Mouse (Mus musculus): Measurements from ENCODE around the gene Rph3al.

The Rph3al gene

DNA sequence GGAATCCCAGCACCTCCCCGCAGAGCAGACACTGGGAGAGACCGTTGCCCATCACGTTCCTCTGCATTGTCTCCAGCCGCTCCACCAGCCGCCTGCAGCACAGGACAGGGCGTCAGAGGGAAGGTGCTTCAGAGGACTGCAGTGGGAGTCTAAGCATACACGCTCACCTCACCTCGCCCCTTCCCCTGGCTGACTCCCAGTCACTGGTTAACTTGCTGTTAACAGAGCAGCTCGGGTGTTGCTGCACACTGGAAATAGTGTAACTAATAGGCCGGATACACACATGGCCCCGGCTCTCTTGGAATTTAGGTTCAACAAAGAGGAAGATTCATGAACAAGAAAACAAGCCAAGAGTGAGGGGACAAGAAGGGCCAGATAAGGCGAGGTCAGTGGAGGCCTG, 31.7 kb downstream of the Rph3al start:
- DNase-seq (ENCODE audit: low spot score) = no peak

DNA sequence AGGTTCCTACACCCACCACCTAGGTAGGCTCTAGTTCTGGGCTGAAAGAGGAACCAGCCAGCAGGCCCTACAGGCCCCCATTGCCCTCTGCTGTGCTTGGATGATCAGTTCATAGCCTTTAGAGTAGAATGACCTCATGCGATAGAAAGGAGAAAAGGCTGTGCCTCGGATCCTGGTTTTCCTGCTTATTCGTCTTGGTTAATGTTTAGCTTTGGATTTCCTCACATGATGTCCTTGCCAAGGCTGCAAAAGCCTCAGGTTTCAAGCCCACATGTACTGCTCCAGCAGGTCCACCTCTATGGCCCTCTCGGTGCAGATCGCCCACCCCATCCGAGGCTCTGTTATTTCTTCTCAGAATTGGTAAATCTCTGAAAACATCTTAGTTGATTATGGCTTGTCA, 33.2 kb downstream of the Rph3al start:
- DNase-seq (ENCODE audit: low spot score) = no peak

DNA sequence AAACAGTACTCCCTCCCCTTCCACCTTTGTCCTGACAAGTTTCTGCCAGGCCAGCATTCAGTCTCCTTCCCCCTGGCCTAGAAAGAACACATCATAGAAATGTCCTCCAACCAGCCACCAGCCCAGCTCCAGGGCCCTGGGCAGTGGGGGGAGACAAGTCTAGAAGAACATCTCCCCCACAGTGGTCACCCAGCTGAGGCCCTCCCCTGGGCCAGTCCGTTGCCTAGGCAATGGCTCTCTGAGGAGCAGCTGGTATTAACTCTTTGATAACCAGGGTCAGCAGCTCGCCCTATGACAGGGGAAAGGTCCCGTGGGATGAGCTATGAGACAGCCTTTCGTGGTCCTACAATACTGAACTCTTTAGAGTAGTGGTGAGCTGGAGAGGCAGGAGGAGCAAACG, 33.7 kb downstream of the Rph3al start:
- DNase-seq (ENCODE audit: low spot score) = peak; percentile 51

DNA sequence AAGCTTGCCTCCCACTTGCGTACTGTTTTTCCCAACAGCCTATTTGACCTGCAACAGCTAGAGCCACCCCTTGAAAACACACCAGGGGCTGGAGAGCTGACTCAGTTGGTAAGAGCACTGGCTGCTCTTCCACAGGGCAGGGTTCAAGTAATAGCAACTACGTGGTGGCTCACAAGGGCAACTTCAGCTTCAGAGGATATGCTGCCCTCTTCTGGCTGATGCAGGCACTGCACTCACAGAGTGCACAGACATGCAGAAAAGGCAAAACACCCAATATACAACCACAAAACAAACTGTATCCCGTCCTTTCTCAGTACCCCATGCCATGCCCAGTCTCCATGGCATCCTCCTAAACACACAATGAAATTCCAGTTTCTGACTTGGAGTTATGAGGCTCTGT, 34.7 kb downstream of the Rph3al start:
- no peak for DNase-seq (ENCODE audit: low spot score)

DNA sequence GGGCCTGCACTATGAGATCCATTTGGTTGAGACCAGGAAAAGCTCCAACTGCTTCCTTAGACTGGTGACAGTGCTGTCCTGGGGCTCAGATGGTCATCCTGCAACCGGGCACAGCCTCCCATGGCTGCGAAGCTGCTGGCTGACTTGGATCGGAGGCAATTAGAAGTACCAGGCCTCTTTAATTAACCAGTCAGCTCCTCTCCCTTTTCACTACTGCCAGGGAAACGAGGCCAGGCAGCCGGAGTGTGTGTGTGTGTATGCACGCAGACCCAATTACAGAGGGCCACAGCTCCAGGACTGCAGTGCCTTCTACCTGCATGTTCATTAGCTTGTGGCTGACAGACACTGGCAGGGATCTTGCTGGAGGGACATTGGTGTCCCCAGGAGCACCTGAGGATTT, 36.9 kb downstream of the Rph3al start:
- peak; percentile 62 for DNase-seq (ENCODE audit: low spot score)

DNA sequence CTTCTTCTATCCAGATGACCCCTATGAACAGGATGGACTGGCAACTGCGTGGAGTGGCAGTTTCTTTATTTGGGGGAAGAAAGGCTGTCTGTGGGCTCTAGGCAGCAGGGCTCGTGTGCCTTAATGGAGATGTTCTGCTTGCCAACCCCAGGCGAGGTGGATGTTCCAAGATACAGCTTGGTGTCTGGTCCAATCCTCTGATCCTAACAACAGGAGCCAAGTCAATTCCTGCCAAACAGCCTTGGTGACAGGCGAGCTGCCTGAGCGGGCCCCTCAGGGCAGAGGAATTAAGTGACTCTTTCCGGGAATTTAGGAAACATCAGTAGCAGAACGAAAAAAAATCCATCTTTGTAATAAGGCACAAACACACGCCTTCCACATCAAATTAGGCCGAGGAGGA, 38.6 kb downstream of the Rph3al start:
- DNase-seq (ENCODE audit: low spot score) = no peak

DNA sequence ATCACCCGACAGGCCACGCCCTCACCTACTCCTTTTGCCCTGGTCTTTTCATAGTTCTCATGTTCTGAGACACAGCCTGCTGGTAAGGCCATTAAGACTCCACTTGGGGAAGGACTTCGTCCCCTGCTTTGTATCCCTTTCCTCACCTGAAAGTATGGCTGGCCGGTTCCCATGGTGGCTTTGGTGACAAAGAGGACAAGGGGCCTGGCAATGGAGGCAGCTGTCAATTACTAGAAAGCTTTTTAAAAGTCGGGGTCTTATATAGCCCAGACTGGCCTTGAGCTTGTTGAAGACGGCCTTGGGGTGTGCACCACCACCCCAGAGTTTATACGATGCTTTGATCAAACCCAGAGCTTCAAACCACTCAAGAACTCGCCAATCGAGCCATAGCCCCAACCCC, 39.7 kb downstream of the Rph3al start:
- DNase-seq (ENCODE audit: low spot score) = no peak

DNA sequence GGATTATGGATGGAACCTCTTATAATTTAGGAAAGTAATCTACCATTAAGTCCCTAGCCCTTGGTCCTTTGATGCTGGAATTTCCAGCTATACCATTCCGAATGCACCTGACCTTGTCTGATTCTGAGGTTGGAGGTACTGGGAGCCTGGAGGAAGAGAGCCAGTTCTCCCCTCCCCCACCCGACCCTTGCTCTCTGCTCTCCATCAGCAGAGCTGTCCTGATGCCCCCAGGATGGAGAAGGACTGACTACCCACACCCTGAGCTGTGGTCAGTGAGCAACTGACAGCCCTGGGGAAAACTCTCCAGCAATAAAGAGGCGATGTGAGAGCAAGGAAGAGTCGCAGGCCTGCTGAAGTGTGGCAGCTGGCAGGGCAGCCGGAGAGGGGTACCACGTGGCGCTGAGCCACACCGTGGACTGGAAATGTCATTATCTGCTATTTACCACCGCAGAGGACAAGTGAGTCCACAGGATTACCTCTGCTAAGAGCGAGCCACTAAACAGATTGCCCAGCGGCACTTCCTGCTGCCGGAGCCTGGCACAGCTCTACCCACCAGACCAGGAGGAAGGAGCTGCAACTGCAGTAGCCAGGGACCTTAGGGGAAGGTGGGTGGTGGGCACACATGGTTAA, 43.3 kb downstream of the Rph3al start:
- no peak for DNase-seq (ENCODE audit: low spot score)

DNA sequence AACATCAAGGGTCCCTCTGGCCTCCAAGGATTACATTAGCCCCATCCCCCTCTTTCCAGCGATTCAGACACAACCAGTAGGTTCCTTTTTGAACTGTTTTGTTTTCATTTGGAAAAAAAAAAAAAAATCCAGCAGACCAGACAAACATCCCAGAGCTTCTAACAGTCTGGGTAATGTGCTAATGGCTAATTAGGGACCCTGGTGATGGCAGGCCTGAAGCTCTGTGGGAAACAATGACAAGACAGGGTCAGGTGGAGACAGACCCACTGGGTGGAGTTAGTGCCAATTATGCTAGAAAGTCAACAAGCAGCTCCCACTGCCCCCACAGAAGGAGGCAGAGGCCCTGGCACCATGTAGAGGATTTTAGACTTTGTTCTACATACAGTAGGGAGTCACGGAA, 44.3 kb downstream of the Rph3al start:
- DNase-seq (ENCODE audit: low spot score) = no peak

DNA sequence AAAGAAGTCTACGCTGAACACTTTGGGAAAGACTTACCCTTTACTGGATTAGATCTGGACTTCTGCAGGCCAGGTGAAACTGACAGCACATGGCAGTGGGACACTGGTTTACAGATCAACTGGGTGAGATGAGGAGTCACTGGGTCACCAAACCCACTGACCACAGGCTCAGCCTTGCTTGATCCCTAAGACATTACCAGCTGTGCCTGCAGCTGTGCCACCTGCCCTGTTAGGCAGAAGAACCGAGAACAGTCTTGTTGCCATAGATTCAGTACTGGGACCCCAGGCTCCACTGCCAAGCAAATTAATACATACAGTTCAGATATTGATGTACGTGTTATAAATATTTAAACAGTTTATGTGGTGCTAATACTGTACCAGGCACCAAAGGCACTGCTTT, 50.9 kb downstream of the Rph3al start:
- no peak for DNase-seq (ENCODE audit: low spot score)

DNA sequence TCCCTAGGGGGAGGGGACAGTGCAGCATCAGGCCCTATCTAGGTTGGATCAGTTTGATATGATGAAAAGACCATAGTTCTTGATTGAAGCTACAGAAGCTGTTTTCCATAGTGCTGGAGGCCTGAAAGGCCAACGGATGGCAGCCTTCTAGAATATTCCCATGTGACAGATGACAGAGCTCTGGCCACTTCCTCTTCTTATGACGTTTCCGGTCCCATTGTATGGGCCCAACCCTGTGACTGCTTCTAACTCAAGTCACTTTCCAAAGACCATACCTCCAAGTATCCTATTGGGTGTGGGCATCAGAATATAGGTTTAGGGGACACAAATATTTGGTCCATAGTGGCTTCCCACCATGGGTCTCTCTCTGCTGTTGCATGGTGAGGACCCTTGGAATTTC, 57.0 kb downstream of the Rph3al start:
- no peak for DNase-seq (ENCODE audit: low spot score)

DNA sequence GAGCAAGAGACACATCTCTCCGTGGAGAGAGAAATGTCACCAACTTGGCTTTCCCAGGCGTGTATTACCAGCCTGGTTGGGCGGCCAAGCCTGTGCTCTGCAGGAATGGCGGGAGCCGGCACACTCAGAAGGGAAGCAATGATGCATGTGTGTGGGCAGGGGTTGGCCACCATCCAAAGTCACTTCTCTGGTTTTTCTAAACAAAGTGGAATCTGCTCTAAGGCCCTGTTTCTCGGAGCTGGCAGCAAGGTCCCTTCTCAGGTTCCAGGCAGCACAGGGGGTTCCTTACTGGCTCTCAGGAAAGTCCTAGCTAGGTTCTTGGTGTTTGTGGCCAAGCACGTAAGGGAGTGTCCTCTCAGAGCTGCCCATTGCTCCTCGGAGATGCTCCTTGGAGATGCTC, 58.2 kb downstream of the Rph3al start:
- DNase-seq (ENCODE audit: low spot score) = no peak

DNA sequence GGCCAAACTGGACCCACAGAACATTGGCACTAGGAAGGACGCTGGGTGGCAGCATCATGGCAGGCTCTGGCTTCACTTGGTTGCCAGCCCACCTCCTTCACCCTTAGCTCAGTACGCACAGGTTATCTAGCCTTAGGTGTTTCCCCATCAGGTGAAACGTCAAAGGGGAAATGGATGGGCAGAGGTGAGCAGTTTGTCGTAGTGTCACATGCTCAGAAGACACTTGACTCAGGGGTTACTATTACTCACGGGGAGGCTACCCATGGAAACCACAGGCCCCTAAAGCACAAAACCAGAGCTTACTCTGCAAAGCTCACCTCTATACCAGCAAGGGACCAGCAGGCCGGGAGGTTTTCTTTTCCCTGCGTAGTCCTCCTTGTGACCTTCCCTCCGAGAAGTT, 59.8 kb downstream of the Rph3al start:
- DNase-seq (ENCODE audit: low spot score) = no peak

DNA sequence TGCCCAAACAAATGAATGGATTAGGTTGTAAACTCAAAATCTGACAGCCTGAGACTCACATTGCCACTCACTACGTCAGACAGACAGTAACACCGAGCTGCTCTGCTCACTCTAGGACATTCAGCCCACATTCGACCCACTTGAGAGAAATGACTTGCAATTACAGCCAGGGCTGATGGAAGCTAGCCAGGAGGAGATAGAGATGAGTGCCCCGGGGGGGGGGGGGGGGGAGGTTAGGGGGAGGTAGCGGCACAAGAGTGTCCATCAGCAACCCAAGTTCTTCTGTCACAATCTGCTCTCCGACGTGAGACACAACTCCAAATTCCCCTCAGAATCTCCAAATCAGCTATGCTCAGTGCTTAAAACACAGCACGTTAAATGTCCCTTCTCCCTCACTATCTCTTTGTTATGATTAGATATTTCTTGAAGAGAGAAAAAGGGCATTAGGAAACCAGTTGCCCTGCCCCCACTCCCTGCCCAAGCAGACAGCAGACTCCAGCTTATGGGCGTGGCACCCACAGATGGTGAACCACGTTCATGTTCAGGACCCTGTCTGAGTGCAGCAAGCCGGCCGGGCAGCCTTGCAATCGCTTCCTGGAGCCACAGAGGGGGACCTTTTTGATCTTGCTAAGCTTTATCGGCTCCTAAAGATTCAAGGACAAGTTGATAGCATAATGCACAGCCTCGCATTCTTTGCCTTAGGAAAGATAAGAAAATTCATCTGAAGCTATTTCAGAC, 62.0 kb downstream of the Rph3al start:
- no peak for DNase-seq (ENCODE audit: low spot score)

DNA sequence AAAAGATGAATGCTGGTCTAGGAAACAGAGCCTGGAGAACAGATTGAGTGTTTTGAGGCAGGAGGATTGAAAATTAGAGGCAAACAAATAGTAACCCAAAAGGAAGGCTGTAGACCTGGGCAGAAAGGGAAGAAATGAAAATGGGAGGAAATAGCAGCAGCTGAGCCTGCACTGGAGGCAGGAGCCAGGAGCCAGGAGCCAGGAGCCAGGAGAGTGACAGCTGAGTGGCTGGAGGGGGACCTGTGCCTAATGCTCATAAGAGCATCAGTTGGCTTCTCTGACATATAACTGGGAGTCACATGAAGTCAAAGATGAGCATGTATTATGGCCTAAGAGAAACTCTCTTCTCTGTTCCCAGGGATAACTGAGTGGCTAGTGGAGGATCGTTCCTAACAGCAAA, 66.5 kb downstream of the Rph3al start:
- no peak for DNase-seq (ENCODE audit: low spot score)

DNA sequence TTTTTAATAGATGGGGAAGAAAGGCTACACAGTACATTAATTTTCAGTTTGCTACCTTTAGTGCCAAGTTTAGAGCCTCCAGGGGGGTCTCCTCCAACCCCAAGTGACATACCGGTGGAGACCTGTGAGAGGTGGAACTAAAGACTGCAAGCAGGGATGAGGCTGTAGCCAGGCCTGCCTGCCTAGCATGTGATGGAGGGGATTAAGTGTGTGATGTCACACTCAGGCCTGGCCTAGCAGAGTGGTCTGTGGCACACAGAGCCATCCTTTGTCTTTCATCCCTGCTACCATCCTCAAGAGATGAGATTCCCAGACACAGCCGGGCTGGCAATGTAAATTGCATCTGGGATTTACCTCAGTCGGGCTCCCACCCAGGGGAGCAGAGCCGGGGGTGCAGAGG, 67.3 kb downstream of the Rph3al start:
- no peak for DNase-seq (ENCODE audit: low spot score)

DNA sequence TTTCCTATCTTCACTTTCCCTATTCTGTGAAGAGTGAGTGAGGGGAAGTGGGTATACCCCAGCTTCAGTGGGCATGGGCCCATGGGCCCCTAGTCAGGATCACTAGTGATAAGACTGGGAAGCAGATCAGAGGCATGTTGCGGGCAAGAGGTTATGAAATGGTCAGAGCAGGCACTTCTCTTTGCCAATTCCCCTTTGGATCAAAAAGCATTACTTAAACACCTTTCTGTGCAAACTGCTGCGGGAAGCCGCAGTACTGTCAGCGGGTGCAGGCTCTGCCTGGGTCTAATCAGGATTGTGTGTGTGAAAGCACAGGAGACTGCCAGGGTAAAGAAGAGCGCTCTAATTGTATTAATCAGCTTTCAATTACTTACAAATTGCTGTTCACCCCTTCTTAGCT, 67.8 kb downstream of the Rph3al start:
- no peak for DNase-seq (ENCODE audit: low spot score)

DNA sequence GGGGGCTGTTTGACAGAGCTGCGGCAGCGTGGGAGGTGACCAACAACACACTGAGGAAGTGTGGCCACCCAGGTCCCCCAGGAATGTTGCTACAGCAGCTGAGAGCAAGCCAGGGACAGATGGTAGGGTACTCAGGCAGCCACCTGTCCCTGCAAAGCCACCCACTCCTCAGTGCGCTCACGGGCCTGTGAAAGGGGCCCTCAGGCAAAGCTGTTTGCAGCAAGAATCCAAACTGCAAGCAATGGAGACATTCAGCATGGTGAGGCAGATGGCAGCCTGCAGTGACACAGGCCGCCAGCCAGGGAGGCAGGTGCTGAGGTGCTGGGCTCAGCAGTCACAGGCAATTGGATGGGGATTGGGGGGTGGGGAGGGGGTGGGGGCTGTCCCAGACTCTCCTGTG, 68.3 kb downstream of the Rph3al start:
- DNase-seq (ENCODE audit: low spot score) = peak; percentile 30

DNA sequence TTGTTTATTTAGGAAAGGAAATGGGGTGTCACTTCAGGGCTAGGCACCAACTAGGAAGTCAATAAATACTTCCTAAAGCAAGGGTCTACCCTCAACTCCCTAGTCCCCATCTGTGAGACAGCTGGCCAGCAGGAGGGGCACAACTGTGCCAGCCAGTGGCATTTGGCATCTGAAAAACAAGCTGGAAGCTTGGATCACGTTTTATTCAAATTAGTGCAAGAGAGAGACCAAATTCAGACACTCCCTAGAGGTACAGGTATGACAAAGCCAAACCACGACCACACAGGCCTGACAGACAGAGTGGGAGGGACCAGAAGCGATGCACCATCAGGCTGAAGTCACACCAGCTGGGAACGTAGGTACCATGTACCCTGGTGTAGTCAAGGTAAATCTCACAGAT, 71.4 kb downstream of the Rph3al start:
- DNase-seq (ENCODE audit: low spot score) = no peak

DNA sequence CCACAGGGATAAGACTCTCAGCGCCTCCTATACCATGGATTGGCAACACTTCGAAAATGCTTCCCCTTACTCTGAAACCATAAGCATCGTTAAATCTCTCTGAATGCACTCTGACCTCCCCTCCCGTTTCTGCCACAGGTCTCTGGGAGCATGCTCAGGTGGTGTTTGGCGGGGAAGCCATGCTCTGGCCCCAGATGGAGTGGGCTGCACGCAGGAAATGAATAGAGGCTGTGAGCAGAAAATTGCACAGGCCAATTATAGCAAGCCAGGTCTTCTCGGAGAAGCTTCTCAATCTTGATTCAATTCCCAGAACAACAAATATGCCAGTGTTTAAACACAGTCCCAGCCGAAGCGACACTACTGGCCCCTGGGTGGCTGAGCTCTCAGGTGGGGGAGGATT, 72.4 kb downstream of the Rph3al start:
- no peak for DNase-seq (ENCODE audit: low spot score)

DNA sequence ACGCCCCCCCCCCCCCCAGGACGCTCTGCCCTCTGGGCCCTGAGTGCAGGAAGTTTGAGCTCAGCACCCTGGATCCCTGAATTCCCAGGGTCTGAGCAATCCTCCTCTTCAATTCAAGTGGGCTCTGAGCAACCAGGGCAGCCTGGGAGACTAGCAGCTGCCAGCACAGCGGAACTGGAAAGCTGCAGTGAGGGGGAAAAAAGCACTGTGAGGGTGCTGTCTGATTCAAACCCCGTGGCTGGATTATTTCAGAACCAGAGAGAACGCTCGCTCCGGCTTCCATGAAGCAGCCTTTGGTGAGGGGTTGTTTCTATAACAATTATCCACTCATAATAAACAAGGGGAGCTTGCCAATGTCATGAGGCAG, 73.0 kb downstream of the Rph3al start:
- no peak for DNase-seq (ENCODE audit: low spot score)

DNA sequence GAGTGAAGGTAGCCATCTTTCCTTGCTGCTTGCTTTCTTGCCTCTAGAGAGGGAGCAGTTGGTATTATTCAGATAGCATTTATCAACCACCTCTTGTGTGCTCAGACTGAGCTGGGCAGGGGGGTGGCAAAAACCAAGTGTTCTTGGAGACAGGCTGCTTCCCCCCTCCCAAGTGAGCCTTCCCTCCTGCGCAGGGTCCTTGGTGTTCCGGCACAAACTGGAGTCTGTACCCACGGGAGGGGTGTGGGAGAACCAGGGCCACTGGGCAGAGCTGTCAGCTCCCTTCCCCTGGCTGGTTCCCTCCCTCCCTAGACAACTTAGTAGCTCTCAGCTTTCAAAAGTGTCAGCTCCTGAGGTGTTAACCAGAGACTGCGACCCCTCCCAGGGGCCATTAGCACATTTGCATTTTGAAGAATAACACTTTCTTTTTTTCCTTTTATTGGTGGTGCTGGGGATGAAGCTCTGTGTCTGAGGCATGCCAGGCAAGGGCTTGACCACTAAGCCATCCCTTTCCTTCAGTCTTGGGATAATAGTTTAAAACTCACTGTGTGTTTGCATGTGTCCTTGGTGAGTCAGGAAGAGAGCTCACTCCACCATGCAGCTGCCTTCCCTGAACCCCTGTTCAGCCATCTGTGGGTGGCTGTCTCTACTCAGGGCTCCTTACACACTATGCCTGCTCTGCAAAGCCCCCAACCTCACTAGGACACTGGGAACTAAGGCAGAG, 73.5 kb downstream of the Rph3al start:
- DNase-seq (ENCODE audit: low spot score) = no peak

DNA sequence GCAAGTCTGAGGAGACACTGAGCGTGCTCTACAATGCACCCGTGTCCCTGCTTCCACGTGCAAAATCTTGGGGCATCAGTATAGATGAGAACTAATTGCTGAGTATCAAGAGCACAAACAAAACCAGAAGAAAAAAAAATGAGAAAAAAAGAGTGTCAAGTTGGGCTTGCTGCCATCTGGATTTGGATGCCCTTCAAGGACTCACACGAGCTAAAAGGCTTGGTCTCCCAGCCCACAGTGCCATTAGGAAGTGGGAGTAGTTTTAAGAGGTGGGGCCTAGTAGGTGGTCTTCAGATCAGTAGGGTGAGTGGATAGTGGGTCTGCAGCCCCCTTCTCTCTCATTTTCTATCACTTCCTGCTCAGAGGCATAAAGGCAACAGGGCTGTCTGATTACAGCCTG, 75.8 kb downstream of the Rph3al start:
- no peak for DNase-seq (ENCODE audit: low spot score)

DNA sequence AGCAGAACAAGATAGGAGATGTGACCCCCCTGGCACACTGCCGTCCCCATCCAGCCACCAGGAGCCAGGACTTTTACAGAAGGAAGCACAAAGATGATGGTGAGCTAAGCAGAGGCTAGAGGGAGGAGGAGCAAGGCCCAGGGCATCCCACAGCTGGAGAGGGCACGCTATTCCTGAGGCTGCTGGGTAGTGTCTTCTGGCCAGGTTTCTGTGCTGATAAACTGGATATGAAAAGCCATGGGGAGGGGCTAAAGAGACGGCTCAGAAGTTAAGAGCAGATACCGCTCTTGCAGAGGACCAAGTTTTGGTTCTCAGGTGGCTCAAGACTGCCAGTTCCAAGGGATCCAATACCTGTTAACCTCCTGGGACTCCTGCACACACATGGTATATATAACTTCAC, 76.6 kb downstream of the Rph3al start:
- no peak for DNase-seq (ENCODE audit: low spot score)
